Mouse (Mus musculus): ENCODE measurements at regions not wholly inside any gene's neighbourhood (a gene's known extent, or its start where the extent isn't known, plus 50 kb on each side); places are given as distances from the start of the nearest gene placed in this dataset.

- DNase-seq (ENCODE audit: extremely low read depth, insufficient read length, low spot score) = no peak
Observed at GRCm38 (mm10) chr10:95622879-95623517, 50.3 kb downstream of the Anapc15-ps start.

- no peak for DNase-seq (ENCODE audit: extremely low read depth, insufficient read length, low spot score)
Observed at GRCm38 (mm10) chr10:95620796-95621195, 52.5 kb downstream of the Anapc15-ps start.

DNA sequence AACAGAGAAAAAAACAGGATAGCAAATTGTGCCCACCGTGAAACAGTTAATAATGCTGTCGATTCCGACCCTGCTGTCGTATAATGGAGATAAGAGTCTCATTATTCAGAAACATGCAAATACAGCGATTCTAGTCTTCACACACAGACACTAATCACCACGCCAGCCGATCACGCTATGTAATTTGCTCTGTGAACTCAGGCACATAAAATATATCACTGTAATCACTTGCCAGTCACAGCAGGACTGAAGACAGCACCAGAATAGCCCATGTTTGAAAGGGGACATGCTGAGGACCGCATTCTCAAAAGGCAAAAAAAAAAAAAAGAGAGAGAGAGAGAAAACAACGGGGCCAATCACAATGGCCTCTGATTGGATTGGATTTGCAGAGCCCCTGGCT, 53.6 kb downstream of the Anapc15-ps start:
- no peak for DNase-seq (ENCODE audit: extremely low read depth, insufficient read length, low spot score)

- no peak for DNase-seq (ENCODE audit: extremely low read depth, insufficient read length, low spot score)
Observed at GRCm38 (mm10) chr10:95618451-95619079, 54.6 kb upstream of the Nudt4 start.

- DNase-seq (ENCODE audit: extremely low read depth, insufficient read length, low spot score) = peak; percentile 82
Observed at GRCm38 (mm10) chr10:95616821-95617220, 52.9 kb upstream of the Nudt4 start.

DNA sequence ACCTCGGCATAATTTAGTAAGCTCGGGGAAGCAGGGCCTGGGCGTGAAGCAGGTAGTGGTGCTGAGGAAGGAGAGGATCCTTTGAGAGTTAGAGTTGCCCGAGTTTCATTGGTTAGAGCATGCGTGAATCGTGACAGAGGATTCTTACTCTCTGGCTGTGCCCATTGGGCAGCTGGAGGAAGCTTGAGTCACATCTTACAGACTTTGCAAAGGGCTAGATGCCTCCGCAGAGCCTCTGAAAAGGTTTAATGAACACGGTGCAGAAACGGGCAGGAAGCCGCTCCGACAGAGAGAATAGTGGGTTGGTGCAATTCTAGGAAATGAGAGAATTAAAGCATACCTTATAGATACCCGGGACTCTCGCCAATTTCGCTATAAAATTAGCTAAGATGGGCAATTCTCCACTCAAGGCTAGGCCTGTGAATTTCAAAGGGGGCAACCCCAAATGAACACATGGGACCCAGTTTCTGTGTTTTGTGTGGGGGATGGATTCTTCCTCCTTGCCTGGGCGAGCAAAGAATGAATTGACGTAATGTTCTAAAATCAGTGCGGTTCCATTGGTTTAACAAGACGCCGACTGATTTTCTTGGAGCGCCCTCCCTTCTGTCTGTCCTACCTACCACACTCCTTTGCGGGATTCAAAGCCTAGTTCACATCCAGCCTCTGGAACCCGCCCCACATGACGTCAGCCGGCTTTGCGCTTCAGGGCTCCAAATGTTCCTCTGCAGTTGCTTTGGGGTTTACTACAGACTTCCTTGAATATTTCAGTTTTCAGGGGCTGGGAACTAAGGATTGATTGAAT, 52.1 kb upstream of the Nudt4 start:
- DNase-seq (ENCODE audit: extremely low read depth, insufficient read length, low spot score) = no peak
